Mouse (Mus musculus) hindbrain, embryonic 12.5 days (tissue): ENCODE measurements at regions not wholly inside any gene's neighbourhood (a gene's known extent, or its start where the extent isn't known, plus 50 kb on each side); places are given as distances from the start of the nearest gene placed in this dataset.

Experiments used
- ATAC-seq: fragments of 200-750 bp; cut with Nextera tagmentation; 2 replicates; pipeline ENCODE4 v1.8.0; 2017; ENCODE audit warnings: moderate TSS enrichment; ENCODE audit not compliant: low FRiP score
- H3K27ac ChIP-seq: fragments of 300-500 bp; sonication (generic); 2 replicates; pipeline ENCODE4 v1.5.1; 2016; ENCODE audit warnings: mild to moderate bottlenecking
- H3K27me3 ChIP-seq: fragments of 300-500 bp; sonication (generic); 2 replicates; pipeline ENCODE4 v1.6.1; 2016; ENCODE audit warnings: mild to moderate bottlenecking
- H3K36me3 ChIP-seq: fragments of 300-500 bp; sonication (generic); 2 replicates; pipeline ENCODE4 v1.6.1; 2016; ENCODE audit warnings: mild to moderate bottlenecking
- H3K4me1 ChIP-seq: fragments of 300-500 bp; sonication (generic); 2 replicates; pipeline ENCODE4 v1.6.1; 2016
- H3K4me2 ChIP-seq: fragments of 300-500 bp; sonication (generic); replicated peaks from 2 replicates; pipeline ENCODE4 v1.6.1; 2016; ENCODE audit warnings: mild to moderate bottlenecking
- H3K4me3 ChIP-seq: fragments of 300-500 bp; sonication (generic); 2 replicates; pipeline ENCODE4 v1.5.1; 2016; ENCODE audit warnings: mild to moderate bottlenecking
- H3K9ac ChIP-seq: fragments of 300-500 bp; sonication (generic); 2 replicates; pipeline ENCODE4 v1.6.1; 2016; ENCODE audit warnings: mild to moderate bottlenecking, moderate library complexity
- H3K9me3 ChIP-seq: fragments of 300-500 bp; sonication (generic); replicated peaks from 2 replicates; pipeline ENCODE4 v1.6.1; 2016; ENCODE audit warnings: mild to moderate bottlenecking
- WGBS: fragments of 180-500 bp; shearing (Covaris S2); methylation state at CpG from one replicate; pipeline ENCODE4 v1.1.7; 2016; 5-methylcytosine and 5-hydroxymethylcytosine counted together

- Histone ChIP-seq H3K9me3 (no peaks in the 10 kb centered on the region), H3K4me3 (no peak overlapping the region), H3K27ac (no peak overlapping the region), H3K4me2 (no peak overlapping the region), H3K4me1 (no peaks in the 10 kb centered on the region), H3K36me3 (no peaks in the 10 kb centered on the region), H3K27me3 (no peaks in the 10 kb centered on the region), H3K9ac (no peak overlapping the region)
- 74% methylated on average over 4 of the region's 4 CpGs for WGBS
- no peak for ATAC-seq
Measured at GRCm38 (mm10) chr13:39769228-39769627, 592.0 kb downstream of the Ofcc1 start.

GRCm38 (mm10) chr13:39766897-39767296 lies 594.4 kb downstream of the Ofcc1 start:
- H3K4me2 ChIP-seq, result no peak overlapping the region
- no peak overlapping the region for H3K9ac ChIP-seq
- H3K9me3 ChIP-seq, result no peaks in the 10 kb centered on the region
- H3K4me1 ChIP-seq, result no peaks in the 10 kb centered on the region
- no peak overlapping the region for H3K4me3 ChIP-seq
- WGBS, result 89% methylated on average over 1 of the region's 1 CpGs
- no peak overlapping the region for H3K27ac ChIP-seq
- ATAC-seq, result no peak
- H3K27me3 ChIP-seq, result no peaks in the 10 kb centered on the region
- no peaks in the 10 kb centered on the region for H3K36me3 ChIP-seq
